Mouse (Mus musculus) adipocyte (in vitro differentiated cells): Measurements from ENCODE around the gene Selenoo.

Experiments
- DNase-seq: peaks from one replicate; pipeline ENCODE4 v3.0.0-alpha.2; 2016; ENCODE audit warnings: low spot score

Gene Selenoo

DNA sequence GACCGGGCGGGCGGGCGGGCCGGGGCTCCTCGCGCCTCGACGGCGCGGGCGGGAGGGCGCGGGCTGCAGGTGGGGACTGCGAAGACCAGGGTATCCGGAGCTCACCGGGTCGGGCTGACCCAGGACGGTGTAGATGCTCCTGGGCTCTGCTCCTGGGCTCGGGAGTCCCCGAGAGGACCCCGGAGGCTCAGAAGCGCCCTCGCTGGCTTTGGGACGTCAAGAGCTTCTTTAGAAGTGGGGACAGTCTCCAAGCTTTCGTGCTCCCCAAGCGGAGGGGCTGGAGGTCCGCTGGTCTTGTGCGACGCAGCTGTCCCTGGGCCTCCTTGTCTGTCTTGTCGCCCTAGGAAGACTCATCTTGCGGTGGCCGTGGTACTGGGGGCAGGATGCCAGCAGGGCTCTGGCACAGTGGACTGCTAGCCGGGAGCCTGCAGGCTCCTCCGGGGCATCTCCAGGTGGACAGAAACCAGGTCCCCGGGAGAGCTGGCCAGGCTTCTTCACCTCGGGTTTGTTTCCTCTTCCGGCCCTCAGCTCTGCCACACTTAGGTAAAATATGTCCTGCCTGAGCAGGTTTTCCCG lies 12.6 kb upstream of the Selenoo start:
- DNase-seq = peak; percentile 54

DNA sequence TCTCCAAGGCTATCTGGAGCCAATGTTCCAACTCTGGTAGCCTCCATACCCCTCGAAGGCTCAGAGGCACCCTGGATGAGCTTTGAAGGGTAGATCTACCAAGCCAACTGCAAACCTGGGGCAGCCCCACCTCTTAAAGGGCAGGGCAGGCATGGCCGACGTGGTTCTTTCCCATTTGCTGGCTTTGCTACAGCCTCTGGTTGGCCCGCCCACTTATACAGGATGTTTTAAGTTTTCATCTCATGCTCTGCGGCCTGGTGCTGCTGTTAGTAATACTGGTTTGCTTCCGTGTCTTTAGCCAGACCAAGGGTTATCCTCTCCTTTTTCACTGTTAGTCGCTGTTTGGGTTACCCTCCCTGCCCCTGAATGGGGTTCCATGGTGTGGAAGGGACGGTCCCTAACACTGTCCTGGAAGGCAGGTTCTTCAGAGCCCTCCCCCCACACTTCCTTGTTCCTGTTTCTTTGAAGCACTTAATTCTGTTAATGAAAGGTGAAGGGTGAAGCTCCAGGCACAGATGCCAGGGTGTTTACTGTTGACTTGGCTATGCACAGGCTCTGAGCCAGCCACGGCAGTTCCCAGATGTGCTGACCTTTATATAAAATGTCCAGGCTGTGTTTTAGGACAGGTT lies 10.6 kb upstream of the Selenoo start:
- peak; percentile 91 for DNase-seq

DNA sequence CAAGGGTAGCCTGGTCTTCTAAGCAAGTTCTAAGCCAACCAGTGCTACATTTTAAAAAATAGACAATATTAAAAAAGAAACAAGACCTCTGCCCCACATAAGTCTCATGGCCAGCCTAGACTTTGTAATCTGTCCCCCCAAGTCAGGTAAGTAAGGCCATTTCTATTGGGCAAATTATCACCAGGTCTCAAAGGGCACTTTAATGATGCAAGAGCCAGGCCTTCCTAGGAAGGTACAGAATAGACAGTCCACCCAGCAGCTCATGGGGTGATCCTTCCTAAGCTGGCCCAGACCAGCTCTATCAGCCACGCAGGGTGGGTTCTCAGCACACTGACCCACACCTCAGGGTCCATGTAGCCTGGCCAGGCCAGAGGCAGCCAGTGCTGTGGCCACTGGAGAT lies 5.0 kb upstream of the Selenoo start:
- DNase-seq = no peak

DNA sequence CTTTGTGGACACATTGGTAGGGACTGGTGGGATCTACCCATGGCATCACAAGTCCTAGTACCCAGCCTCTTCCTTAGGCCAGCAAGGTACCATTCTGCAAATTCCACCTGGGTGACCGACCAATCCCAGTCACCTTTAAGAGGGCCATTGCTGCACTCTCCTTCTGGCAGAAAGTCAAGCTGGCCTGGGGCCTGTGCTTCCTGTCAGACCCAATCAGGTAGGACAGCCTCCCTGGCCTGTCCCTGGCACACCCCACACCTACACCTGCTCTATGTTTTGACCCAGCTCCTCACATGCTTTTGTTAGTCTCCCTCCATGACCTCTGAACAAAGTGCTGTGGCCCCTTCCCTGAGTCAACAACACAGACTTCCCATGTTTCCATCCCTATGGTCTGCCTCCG lies 4.1 kb upstream of the Selenoo start:
- DNase-seq = no peak

DNA sequence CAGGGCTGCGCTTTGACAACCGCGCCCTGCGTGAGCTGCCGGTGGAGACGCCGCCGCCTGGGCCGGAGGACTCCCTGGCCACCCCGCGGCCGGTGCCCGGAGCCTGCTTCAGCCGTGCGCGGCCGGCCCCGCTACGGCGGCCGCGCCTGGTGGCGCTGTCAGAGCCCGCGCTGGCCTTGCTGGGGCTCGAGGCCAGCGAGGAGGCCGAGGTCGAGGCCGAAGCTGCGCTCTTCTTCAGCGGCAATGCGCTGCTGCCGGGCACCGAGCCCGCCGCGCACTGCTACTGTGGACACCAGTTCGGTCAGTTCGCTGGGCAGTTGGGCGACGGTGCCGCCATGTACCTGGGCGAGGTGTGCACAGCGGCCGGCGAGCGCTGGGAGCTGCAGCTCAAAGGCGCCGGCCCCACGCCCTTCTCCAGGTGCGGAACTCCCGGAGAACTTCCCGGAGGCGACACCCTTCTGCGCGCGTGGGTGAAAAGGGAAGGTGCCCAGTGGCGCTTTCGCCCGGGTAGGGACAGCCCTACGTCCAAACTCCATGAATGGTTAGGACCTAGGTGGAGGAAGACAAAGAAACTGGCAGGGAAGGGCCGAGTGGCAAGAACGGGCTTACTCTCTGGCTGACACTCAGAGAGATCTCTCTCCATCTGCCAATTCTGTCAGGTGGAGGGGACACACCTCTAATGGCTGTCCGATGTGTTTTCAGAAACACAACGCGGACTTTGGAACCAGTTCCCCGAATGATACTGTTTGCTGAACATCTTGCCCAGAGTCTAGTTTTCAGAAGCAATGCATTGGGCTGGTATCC lies 566 bp downstream of the Selenoo start:
- DNase-seq = peak; percentile 21

DNA sequence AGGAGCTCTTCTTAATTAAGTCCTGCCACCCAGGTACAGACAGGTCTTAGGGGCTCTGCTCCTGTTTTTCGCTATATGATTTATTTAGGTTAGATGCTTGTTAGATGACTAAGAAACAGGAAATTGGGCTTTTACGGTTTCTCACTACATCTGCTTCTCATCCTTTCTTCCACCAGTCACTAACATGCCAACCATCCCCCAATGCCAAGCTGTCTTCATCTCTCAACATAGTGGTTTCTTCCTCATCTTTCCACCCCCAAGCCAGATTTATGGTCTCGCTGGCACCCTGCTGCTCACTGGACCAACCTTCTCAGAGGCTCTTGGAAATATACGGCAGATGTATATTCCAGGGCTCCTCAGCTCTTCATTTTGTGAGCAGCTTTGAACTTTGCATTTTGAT lies 1.8 kb downstream of the Selenoo start:
- no peak for DNase-seq

DNA sequence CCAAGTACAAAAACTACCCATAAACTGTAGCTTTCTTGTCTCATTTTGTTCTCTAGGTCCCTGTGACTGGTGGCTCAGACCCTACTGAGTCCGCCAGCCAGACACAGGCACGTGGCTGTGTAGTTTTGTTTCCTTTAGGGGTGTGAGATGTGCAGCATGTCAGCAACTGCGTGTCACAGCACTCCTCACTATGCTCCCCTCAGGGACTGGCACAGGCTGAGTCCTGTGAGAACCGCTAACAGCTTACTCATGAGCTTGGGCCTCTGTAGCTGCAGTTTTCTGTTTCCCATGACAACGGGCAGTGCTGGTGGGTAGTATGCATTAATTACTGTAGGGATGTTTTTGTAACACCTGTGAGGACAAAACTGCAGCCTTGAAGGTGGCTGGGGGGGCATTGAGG lies 3.3 kb downstream of the Selenoo start:
- no peak for DNase-seq

DNA sequence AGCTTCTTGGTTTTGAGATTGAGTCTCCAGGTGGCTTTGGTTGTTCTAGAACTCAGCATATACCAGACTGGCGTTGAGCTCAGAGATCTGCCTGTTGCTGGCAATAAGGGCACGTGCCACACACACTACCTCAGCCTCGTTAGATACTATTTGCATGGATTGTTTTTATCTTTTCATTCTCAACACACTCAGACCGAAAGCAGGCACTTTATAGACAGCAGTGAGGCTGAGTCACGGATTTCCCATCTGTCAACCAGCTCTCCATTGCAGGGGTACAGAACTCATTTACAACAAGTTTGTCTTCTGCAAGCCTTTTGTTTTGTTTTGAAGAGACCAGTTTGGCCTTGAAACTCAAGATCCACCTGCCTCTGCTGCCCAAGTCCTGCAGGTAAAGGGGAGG lies 8.6 kb downstream of the Selenoo start:
- no peak for DNase-seq

DNA sequence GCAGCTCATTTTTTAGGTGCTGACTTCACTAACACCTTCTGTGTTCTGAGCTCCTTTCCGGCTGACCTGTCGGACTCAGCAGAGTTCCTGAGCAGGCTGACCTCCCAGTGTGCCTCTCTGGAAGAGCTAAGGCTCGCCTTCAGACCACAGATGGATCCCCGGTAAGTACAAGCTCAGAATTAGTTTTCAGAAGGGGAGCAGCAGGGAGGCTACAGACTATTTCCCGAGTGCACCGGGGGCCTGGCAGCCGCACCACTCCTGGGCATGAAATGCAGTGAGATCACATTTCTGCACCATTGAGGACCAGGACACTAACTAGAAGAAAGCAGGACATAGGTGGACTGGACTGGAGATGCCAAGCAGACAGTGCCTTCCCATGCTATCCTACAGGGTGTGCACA lies 9.7 kb downstream of the Selenoo start:
- no peak for DNase-seq

DNA sequence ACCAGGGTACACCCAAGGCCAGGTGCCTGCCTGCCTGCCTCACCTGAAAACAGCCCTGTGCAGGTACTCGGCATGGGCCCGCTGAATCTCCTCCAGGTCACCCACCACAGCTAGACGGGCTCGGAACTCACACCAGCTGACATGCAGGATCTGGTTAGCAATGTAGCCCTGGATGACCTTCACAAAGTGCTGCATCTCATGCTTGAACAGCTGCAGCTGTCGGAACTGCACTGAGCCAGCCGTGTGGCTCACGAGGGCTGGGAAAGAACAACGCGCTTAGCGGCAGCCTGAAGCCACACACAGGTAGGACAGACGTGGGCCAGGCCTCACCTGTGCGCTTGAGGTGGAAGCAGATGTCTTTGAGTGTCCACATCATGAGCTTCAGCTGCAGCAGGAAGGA lies 11.9 kb downstream of the Selenoo start:
- DNase-seq = no peak

DNA sequence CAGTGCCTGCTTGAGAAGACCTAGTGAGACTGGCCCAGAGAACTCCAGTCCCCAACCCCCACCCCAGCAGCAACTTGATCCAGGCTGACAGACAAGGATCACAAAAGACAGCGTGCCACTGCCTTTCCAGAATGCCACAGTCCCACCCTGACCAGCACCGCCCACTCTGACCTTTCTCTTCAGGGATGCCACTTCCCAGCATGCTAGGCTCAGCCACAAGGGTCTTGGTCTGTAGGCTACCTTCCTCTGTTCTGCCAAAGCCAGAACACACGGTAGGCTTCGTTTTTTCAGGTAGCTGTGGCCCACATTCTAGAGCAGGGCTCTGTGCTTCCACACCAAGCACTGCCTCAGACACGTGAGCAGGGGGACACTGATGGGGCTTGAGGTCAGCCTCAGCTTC lies 13.8 kb downstream of the Selenoo start:
- DNase-seq = no peak

DNA sequence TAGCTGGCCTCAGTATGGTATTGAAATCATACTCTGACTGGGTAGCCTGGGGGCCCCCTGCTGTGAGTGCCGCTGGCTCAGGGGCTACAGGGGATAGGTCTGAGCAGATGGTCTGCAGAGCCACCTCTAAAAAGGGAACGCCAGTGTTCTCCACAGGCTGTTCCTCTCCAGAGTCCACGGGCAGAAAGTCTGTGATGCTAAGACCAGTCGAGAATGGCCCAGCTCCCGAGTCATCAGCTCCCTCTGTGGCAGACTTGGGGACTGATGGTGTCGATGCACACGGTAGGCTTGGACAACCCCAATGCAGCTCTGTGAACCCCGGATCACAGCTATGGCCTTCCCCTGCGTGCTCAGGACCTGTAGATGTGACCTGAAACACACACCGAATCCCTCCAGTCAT lies 15.0 kb downstream of the Selenoo start:
- DNase-seq = no peak

DNA sequence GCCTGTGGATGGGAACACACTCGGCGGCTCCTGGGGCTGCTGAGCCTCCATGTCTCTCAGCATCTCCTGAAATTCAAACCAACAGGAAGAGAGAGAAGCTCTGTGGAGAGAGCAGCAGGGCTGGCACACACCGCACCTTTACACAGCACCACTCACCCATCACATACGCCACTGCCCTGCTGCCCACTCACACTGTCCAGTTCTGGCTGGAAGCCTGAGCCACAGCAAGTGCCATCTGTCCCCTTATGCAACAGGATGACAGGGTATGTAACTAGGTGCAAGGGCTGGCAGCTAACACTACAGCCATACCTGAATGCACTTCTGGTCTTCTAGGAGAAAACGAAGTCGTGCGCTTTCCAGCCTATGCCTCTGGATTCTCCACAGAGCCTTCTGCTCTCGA lies 15.5 kb downstream of the Selenoo start:
- no peak for DNase-seq

DNA sequence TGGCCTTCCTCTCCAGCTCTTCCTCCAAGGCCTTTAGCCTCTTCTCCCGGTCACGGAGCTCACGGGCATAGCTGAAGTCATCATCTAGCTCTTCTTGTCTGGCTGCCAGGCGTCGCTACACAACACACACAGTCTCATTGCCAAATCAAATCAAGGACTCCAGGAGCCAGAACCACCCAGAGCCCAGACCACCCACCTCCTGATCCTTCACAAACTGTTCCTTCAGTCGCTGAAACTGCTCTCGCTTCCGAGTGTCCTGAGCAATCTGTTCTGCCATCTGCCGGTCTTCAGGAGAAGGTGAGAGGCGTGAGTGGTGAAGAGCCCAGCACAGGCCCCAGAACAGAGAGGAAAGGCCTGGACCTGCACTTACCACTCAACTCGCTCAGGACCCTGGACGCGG lies 17.2 kb downstream of the Selenoo start:
- DNase-seq = no peak

DNA sequence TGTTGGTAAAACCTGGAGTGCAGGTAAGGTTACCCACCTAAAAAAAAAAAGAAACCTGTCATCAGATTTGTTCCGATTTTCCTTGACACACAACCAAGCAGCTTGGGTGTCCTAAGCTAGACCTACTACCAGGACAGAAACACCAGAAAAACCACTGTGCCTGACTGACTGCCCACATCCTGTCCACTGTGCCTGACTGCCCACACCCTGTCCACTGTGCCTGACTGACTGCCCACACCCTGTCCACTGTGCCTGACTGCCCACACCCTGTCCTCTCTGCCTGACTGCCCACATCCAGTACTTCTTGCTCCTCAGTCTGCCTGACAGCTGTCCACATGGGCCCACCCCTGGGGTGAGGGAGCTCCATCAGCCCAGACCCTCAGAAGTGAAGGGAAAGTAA lies 18.1 kb downstream of the Selenoo start:
- no peak for DNase-seq

DNA sequence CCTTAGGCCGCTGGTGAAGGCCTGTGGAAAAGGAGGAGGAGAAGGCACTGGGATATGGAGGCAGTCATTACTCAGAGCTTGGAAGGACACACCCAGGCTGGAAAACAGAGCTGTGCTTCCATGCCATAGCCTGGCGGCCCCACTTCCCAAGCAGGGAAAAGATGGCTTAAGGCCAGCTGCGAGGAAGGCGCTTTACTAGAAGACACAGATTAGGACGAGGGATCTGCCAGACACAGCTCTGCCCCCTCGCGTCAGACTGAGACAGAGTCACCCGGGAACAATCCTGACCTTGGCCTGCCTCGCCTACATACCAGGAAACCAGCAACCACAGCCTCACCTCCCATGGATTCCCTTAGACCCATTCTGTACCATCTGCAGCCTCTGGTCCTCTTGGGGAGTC lies 21.3 kb downstream of the Selenoo start:
- DNase-seq = peak; percentile 69

DNA sequence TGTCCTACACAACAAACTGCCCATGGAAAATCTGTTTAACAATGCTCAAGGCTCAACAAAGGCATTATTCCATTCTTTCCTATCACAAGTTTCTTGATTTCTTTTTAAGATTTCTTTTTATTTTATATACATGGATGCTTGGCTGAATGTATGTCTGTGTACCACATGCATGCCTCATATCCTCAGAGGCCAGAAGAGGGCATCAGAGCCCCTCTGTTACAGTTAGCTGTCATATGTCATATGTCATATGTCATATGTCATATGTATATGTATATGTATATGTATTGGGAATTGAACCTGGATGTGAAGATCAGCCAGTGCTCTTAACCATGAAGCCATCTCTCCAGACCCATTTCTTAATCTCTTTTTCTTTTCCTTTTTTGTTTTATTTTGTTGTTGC lies 29.1 kb downstream of the Selenoo start:
- DNase-seq = no peak

DNA sequence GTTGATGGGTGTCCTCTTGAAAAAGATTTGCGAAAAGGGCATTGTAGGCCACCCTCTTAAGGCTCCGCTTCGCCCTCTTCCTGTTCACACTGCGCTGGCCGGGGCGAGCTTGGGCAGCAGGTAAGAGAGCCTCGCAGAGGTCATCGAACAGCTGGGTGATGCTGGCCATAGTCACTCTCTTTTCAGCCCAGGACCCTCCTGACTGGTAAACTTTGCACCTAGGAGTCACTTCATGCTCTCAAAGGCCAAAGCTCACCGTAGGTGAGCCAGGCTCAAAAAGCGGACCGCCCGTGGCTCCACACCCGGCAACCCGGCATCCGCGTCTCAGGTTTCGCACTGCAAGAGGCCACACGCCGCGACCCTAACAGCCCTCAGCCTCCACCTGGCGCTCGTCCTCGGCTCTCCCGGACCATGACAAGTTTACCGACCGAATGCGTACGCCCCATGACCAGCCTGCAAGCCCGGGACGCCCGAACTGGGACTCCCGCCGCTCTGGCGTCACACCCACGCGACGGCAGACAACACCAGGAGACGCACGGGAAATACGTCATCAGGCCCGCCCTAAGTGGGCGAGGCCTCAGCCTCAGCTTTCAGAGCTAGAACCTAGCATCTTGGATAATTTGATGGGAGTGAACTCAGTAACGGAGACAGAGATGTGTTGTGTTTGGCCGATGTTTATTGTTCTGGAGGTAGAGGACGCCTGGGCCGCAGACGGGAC lies 33.9 kb downstream of the Selenoo start, which contains the start of gene Tubgcp6:
Gene Tubgcp6, minus strand, starts transcription at position 464 of the 718 bp plus-strand sequence.
- DNase-seq = peak; percentile 92

DNA sequence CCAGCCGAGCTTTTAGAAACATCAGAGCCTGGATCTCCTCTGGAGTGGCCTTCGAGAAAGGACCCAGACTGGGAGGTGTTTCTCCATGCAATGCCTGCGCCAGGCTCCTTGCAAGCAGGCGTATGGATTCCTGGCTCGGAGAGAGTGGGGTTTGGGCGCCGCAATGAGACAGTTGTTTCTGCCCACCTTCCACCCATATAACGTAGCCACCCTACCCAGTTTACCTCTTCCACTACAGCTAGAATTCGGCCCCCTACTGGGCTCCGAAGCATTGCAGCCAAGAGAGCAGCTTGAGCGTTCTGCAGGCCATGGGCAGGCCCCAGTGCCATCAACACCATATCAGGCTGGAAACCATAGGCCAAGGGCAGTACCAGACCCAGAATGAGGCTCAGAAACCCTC lies 34.7 kb downstream of the Selenoo start:
- DNase-seq = no peak

DNA sequence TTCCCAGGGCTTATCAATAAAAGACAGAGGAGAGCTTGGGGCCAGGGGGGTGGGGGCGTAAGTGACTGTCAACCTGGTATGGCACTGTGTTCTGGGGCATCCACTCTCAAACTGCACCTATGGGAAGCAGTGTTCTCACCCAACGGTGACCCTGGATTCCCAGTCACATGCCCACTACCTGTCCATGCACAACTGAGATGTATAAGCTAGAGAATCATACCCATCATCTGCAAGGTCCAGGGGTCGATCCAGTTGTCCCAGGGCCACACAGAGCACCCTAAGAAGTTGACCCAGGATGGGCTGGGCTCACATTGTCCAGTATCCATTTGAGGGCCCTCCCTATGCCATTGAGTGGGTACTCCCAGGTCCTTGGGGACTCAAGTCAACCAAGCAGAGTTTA lies 35.4 kb downstream of the Selenoo start:
- no peak for DNase-seq

DNA sequence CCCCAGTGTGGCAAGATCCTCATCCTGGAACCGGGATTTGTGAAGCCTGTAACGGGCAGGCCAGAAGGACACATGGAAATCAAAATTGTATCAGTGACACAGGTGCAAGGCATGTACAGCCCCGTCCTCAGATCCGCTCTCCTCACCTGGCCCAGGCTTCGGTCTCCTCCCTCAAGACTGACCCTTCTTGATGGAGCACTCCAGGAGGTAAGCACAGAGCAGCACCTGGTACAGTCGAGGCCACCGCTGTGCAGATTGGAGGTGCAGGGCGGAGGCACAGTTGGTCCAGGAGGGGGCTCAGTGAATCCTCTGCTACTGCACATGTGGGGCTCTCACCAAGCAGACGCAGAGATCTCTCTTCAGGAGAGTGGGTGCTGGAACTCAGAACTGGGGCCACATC lies 36.5 kb downstream of the Selenoo start:
- DNase-seq = no peak

DNA sequence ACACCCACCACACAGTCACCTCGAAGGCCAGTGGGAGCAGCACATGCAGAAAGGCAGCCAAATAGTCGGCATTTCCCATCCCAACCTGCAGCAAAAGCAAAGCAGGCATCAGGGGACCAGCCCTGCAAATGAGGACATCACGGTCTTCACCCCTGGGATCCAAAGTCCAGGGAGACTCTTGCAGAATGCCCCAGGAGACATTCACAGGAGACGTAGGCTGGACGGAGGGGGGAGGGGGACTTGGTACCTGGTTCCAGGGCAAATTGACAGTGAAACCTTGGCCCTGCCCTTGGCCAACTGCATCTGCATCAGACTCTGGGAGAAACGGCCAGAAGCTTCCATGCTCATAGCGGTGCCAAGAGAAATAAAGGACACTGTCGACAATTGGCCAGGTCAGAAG lies 37.7 kb downstream of the Selenoo start:
- no peak for DNase-seq
